11 mouse cellular contexts compared by ENCODE assay signal in genomic region chr14:25454066-25454760, GRCm38 (mm10). TPM values are rescaled to one million over a fixed set of nuclear protein-coding genes. Genes with fewer than 3 reads are reported as not detected.
DNase-seq lines count a peak whose midpoint lies in the region; ATAC-seq lines count a peak whose summit lies in the region.
"Had no signal": no experiment of that assay in that cellular context is flagged by ENCODE, and none has a peak within 500 bp of the region (broad histone marks: within the 10 kb centered on the region; RNA-seq: fewer than 3 reads in every experiment).

No protein-coding gene starts in this region.

- no peaks in the 10 kb centered on the region for H3K9me3 ChIP-seq in midbrain, embryonic 10.5 days (replicated peaks)
- H3K9me3 ChIP-seq in midbrain, embryonic 11.5 days (ENCODE audit: control insufficient read depth, low read length): no peaks in the 10 kb centered on the region
- H3K9me3 ChIP-seq: midbrain, embryonic 13.5 days had no signal

- H3K9ac ChIP-seq in midbrain, embryonic 11.5 days (ENCODE audit: low read length): no peak overlapping the region
- H3K9ac ChIP-seq: hindbrain, embryonic 14.5 days; midbrain, embryonic 13.5 days had no signal

- no peak overlapping the region for H3K4me3 ChIP-seq in midbrain, embryonic 10.5 days
- H3K4me3 ChIP-seq in midbrain, embryonic 11.5 days (ENCODE audit: low read depth, low read length): no peak overlapping the region
- H3K4me3 ChIP-seq: midbrain, embryonic 13.5 days had no signal

- ATAC-seq in cerebellum, adult (ENCODE audit: insufficient number of reproducible peaks, low FRiP score, low TSS enrichment): 0 out of 2 replicates have a peak, but pooled peaks have one; percentile 16
- ATAC-seq in midbrain, embryonic 11.5 days (ENCODE audit: low FRiP score): no peak
- ATAC-seq: midbrain, embryonic 13.5 days had no signal

- H3K4me2 ChIP-seq in midbrain, embryonic 11.5 days: no peak overlapping the region
- H3K4me2 ChIP-seq: hindbrain, embryonic 14.5 days; midbrain, embryonic 13.5 days had no signal

- WGBS in midbrain, embryonic 10.5 days: 82% methylated on average over 12 of the region's 12 CpGs
- 81% methylated on average over 12 of the region's 12 CpGs for WGBS in midbrain, embryonic 11.5 days

- DNase-seq in cerebellum, postnatal 4 days (ENCODE audit: low spot score in 2 of 2): no peak
- DNase-seq in midbrain, embryonic 10.5 days (ENCODE audit: low spot score): no peak
- no peak for DNase-seq in midbrain, embryonic 11.5 days (ENCODE audit: low spot score, missing footprints)
- DNase-seq in kidney, adult 9 months: peak; percentile 49
- DNase-seq in thymus, postnatal 36 days: peak; percentile 74 to 85
- DNase-seq in yolk sac, embryonic 10.5 days (ENCODE audit: low spot score): no peak
- no peak for DNase-seq in layer of hippocampus, postnatal 25 days (ENCODE audit: extremely low spot score in 1 of 2, low spot score in 1 of 2)
- DNase-seq: right cerebral cortex, adult 18-20 months had no signal

- H3K27ac ChIP-seq in midbrain, embryonic 10.5 days (replicated peaks): 0 out of 2 replicates have a peak overlapping the region, but pooled peaks have one; percentile 0
- no peak overlapping the region for H3K27ac ChIP-seq in midbrain, embryonic 11.5 days (ENCODE audit: low read depth, low read length)
- H3K27ac ChIP-seq: hindbrain, embryonic 14.5 days; midbrain, embryonic 13.5 days had no signal

- peaks cover 5% of the 10 kb centered on the region; the same call in 1 of the 2 replicates for H3K27me3 ChIP-seq in midbrain, embryonic 10.5 days (ENCODE audit: low read depth, poor library complexity, severe bottlenecking)
- H3K27me3 ChIP-seq in midbrain, embryonic 11.5 days (ENCODE audit: control insufficient read depth, insufficient read depth, low read length): no peaks in the 10 kb centered on the region
- H3K27me3 ChIP-seq: midbrain, embryonic 13.5 days had no signal

- H3K36me3 ChIP-seq in midbrain, embryonic 10.5 days: no peaks in the 10 kb centered on the region
- H3K36me3 ChIP-seq in midbrain, embryonic 11.5 days (ENCODE audit: control insufficient read depth, insufficient read depth, low read length): no peaks in the 10 kb centered on the region
- H3K36me3 ChIP-seq: midbrain, embryonic 13.5 days had no signal

- H3K4me1 ChIP-seq in midbrain, embryonic 10.5 days: peaks cover 48% of the 10 kb centered on the region
- peaks cover 17% of the 10 kb centered on the region for H3K4me1 ChIP-seq in midbrain, embryonic 11.5 days (ENCODE audit: control insufficient read depth, insufficient read depth, low read length)

RNA-seq across cellular contexts. Expression of gene Zmiz1, which starts 4.8 kb away (rescaled TPM):
- polyA plus RNA-seq in midbrain, embryonic 10.5 days (2016; fragmentation: Nextera tagmentation; extraction: Ambion mirVana): 42.2 and 55.8 TPM in 2 replicates
- 47.7 and 51.5 TPM in 2 replicates for polyA plus RNA-seq in midbrain, embryonic 11.5 days (2014; fragmentation: Nextera tagmentation; extraction: Ambion mirVana)
- 100 to 1,000 TPM in 1 of 2 experiments, 10 to 100 TPM in 1; 82.5 to 105 TPM for total RNA-seq in layer of hippocampus, postnatal 25 days (2021)

Comparison
In these comparisons a context has a peak if more than half of its experiments do, and no peak if none do; other contexts are left out.
1. DNase-seq: peak in kidney, adult 9 months (single experiment) and thymus, postnatal 36 days (2 of 2); none in cerebellum, postnatal 4 days (0 of 2), midbrain, embryonic 10.5 days (single experiment), midbrain, embryonic 11.5 days (single experiment), yolk sac, embryonic 10.5 days (single experiment) and layer of hippocampus, postnatal 25 days (0 of 2).